Mouse (Mus musculus): ENCODE data around the gene Slc9a2. TPM values are rescaled to one million over a fixed set of nuclear protein-coding genes. Genes with fewer than 3 reads are reported as not detected.

Gene Slc9a2
- polyA plus RNA-seq, 1 experiment from 2014 or later = 3.0 TPM

DNA sequence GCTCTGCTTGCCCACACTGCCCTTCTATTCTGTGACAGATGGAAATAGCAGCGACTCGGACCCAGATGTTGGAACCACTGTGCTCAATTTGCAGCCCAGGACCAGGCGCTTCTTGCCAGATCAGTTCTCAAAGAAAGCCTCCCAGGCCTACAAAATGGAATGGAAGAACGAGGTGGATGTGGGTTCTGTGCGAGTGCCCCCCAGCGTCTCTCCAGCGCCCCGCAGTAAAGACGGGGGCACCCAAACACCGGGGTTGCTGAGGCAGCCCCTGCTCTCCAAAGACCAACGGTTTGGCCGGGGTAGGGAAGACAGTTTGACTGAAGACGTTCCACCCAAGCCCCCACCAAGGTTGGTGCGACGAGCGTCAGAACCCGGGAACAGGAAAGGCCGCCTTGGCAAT, 87.2 kb downstream of the Slc9a2 start:
- no peaks in the 10 kb centered on the region; the same call in 1 of the 2 replicates for H3K36me3 ChIP-seq (ENCODE audit: control insufficient read depth, insufficient read depth)
- no peak overlapping the region for H3K27ac ChIP-seq (ENCODE audit: low read depth, low read length)
- TF ChIP-seq CTCF (IDR thresholded peaks at IDR 0.05; ENCODE audit: low read depth) = no peak
- 91% methylated on average over 18 of the region's 18 CpGs for WGBS
- H3K4me3 ChIP-seq (ENCODE audit: low read depth, low read length) = no peak overlapping the region
- H3K27me3 ChIP-seq (replicated peaks; ENCODE audit: control insufficient read depth, insufficient read depth, low read length) = no peaks in the 10 kb centered on the region
- ATAC-seq = no peak
- H3K4me1 ChIP-seq (replicated peaks; ENCODE audit: control insufficient read depth, insufficient read depth, low read length) = peaks cover 2% of the 10 kb centered on the region; the same call in 1 of the 2 replicates
- H3K9me3 ChIP-seq (ENCODE audit: control insufficient read depth) = no peaks in the 10 kb centered on the region
- H3K9ac ChIP-seq (ENCODE audit: low read depth, low read length) = no peak overlapping the region
- no peak overlapping the region for H3K4me2 ChIP-seq (replicated peaks; ENCODE audit: low read depth)

DNA sequence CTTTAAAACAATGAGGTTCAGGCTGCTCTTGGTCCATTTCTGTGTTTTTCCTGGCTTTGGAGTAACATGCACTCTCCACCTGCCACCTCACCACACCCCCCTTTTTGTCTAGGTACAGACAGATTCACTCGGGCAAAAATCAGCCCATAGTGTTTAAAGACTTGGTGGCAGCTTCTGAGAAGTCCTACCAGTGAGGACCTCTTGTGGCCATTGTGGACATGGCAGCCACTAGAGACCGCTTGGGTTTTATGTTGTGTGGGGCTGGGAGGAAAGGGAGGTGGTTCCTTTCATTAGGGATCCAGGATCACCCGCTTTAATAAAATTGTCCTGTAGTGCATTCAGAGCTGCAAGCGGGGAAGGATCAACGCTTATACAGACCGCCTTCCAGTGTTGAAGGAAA, 88.2 kb downstream of the Slc9a2 start:
- H3K27ac ChIP-seq (ENCODE audit: low read depth, low read length) = no peak overlapping the region
- H3K27me3 ChIP-seq (replicated peaks; ENCODE audit: control insufficient read depth, insufficient read depth, low read length) = no peaks in the 10 kb centered on the region
- H3K4me3 ChIP-seq (ENCODE audit: low read depth, low read length) = no peak overlapping the region
- no peak for ATAC-seq
- no peaks in the 10 kb centered on the region for H3K9me3 ChIP-seq (ENCODE audit: control insufficient read depth)
- peak; percentile 84 for TF ChIP-seq CTCF (IDR thresholded peaks at IDR 0.05; ENCODE audit: low read depth)
- H3K9ac ChIP-seq (ENCODE audit: low read depth, low read length) = no peak overlapping the region
- H3K36me3 ChIP-seq (ENCODE audit: control insufficient read depth, insufficient read depth) = peaks cover 3% of the 10 kb centered on the region; the same call in 1 of the 2 replicates
- H3K4me1 ChIP-seq (replicated peaks; ENCODE audit: control insufficient read depth, insufficient read depth, low read length) = peaks cover 2% of the 10 kb centered on the region; the same call in 1 of the 2 replicates
- H3K4me2 ChIP-seq (replicated peaks; ENCODE audit: low read depth) = no peak overlapping the region
- WGBS = 33% methylated on average over 6 of the region's 6 CpGs

DNA sequence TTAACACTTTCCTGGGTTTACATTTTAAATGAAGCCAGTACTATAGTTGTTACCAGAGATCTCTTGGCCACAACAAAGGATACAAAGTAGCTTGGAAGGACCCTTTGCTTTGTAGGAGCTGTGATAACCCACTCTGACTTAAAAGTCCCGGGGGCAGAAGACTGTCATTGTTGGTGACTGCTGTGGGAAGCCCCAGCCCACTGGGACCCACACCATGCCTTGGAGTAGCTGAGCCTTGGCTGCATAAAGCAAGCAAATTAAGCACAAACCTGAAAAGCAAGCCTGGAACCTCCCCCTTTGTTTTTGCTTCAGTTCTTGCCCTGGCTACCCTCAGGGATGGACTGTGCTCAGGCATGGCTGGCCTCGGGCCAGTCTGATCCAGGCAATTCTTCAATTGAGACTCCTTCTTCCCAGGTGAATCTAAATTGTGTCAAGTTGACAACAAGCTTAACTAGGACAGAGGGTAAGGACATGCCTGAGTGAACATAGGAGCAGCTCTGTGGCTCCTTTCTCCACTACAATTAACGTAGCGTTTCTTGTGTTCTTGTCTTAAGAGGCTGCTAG, 89.0 kb downstream of the Slc9a2 start:
- ATAC-seq = no peak
- TF ChIP-seq CTCF (IDR thresholded peaks at IDR 0.05; ENCODE audit: low read depth) = no peak

GRCm38 (mm10) chr1:40771196-40771970, 91.0 kb downstream of the Slc9a2 start:
- no peak overlapping the region for H3K27ac ChIP-seq (ENCODE audit: low read depth, low read length)
- no peaks in the 10 kb centered on the region for H3K27me3 ChIP-seq (replicated peaks; ENCODE audit: control insufficient read depth, insufficient read depth, low read length)
- ATAC-seq = no peak
- no peak overlapping the region for H3K4me3 ChIP-seq (ENCODE audit: low read depth, low read length)
- H3K4me1 ChIP-seq (replicated peaks; ENCODE audit: control insufficient read depth, insufficient read depth, low read length) = 0 out of 2 replicates have a peak, but pooled peaks cover 3% of the 10 kb centered on the region
- TF ChIP-seq CTCF (IDR thresholded peaks at IDR 0.05; ENCODE audit: low read depth) = no peak
- H3K36me3 ChIP-seq (ENCODE audit: control insufficient read depth, insufficient read depth) = peaks cover 10% of the 10 kb centered on the region
- no peaks in the 10 kb centered on the region for H3K9me3 ChIP-seq (ENCODE audit: control insufficient read depth)
- no peak overlapping the region for H3K9ac ChIP-seq (ENCODE audit: low read depth, low read length)
- H3K4me2 ChIP-seq (replicated peaks; ENCODE audit: low read depth) = no peak overlapping the region
- 82% methylated on average over 7 of the region's 7 CpGs for WGBS

More for the DNA sequence above, 89.0 kb downstream of the Slc9a2 start:
- WGBS = 81% methylated on average over 4 of the region's 4 CpGs
- Histone ChIP-seq H3K4me3 (ENCODE audit: low read depth, low read length) (no peak overlapping the region), H3K9ac (ENCODE audit: low read depth, low read length) (no peak overlapping the region), H3K9me3 (ENCODE audit: control insufficient read depth) (no peaks in the 10 kb centered on the region), H3K36me3 (ENCODE audit: control insufficient read depth, insufficient read depth) (peaks cover 10% of the 10 kb centered on the region), H3K4me2 (replicated peaks; ENCODE audit: low read depth) (no peak overlapping the region), H3K27ac (ENCODE audit: low read depth, low read length) (no peak overlapping the region), H3K27me3 (replicated peaks; ENCODE audit: control insufficient read depth, insufficient read depth, low read length) (no peaks in the 10 kb centered on the region), H3K4me1 (replicated peaks; ENCODE audit: control insufficient read depth, insufficient read depth, low read length) (peaks cover 2% of the 10 kb centered on the region; the same call in 1 of the 2 replicates)

GRCm38 (mm10) chr1:40773234-40773633, 92.9 kb downstream of the Slc9a2 start:
- no peak for ATAC-seq
- Histone ChIP-seq H3K36me3 (ENCODE audit: control insufficient read depth, insufficient read depth) (peaks cover 10% of the 10 kb centered on the region), H3K27me3 (replicated peaks; ENCODE audit: control insufficient read depth, insufficient read depth, low read length) (no peaks in the 10 kb centered on the region), H3K9me3 (ENCODE audit: control insufficient read depth) (no peaks in the 10 kb centered on the region), H3K27ac (ENCODE audit: low read depth, low read length) (no peak overlapping the region), H3K4me1 (replicated peaks; ENCODE audit: control insufficient read depth, insufficient read depth, low read length) (0 out of 2 replicates have a peak, but pooled peaks cover 6% of the 10 kb centered on the region), H3K4me2 (replicated peaks; ENCODE audit: low read depth) (no peak overlapping the region), H3K4me3 (ENCODE audit: low read depth, low read length) (no peak overlapping the region), H3K9ac (ENCODE audit: low read depth, low read length) (no peak overlapping the region)
- WGBS = 88% methylated on average over 5 of the region's 5 CpGs
- no peak for TF ChIP-seq CTCF (IDR thresholded peaks at IDR 0.05; ENCODE audit: low read depth)

- 92% methylated on average over 10 of the region's 10 CpGs for WGBS
Observed at GRCm38 (mm10) chr1:40774040-40774439, 93.7 kb downstream of the Slc9a2 start.

More at GRCm38 (mm10) chr1:40774040-40774439, 93.7 kb downstream of the Slc9a2 start:
- no peaks in the 10 kb centered on the region for H3K27me3 ChIP-seq (replicated peaks; ENCODE audit: control insufficient read depth, insufficient read depth, low read length)
- peaks cover 15% of the 10 kb centered on the region for H3K36me3 ChIP-seq (ENCODE audit: control insufficient read depth, insufficient read depth)
- no peak overlapping the region for H3K9ac ChIP-seq (ENCODE audit: low read depth, low read length)
- no peak overlapping the region for H3K4me3 ChIP-seq (ENCODE audit: low read depth, low read length)
- H3K4me1 ChIP-seq (replicated peaks; ENCODE audit: control insufficient read depth, insufficient read depth, low read length) = 0 out of 2 replicates have a peak, but pooled peaks cover 6% of the 10 kb centered on the region
- H3K4me2 ChIP-seq (replicated peaks; ENCODE audit: low read depth) = no peak overlapping the region
- no peak for ATAC-seq
- no peak overlapping the region for H3K27ac ChIP-seq (ENCODE audit: low read depth, low read length)
- peaks cover 2% of the 10 kb centered on the region; the same call in 1 of the 2 replicates for H3K9me3 ChIP-seq (ENCODE audit: control insufficient read depth)
- TF ChIP-seq CTCF (IDR thresholded peaks at IDR 0.05; ENCODE audit: low read depth) = no peak

Data from intestine, postnatal 0 days (tissue).